Mouse (Mus musculus) intestine, embryonic 16.5 days (tissue): ENCODE data around the gene Amh. TPM values are rescaled to one million over a fixed set of nuclear protein-coding genes. Genes with fewer than 3 reads are reported as not detected.

Source experiments
- ATAC-seq: fragments of 200-750 bp; cut with Nextera tagmentation; 2 replicates; pipeline ENCODE4 v1.8.0; 2017; ENCODE audit warnings: moderate TSS enrichment, moderate library complexity
- H3K27ac ChIP-seq: fragments of 300-500 bp; sonication (generic); 2 replicates; pipeline ENCODE4 v1.5.1; 2014; ENCODE audit warnings: mild to moderate bottlenecking, low read length
- H3K27me3 ChIP-seq: fragments of 300-500 bp; sonication (generic); replicated peaks from 2 replicates; pipeline ENCODE4 v1.6.1; 2014; ENCODE audit warnings: low read length, control low read depth, mixed read lengths; ENCODE audit not compliant: control insufficient read depth, insufficient read depth
- H3K36me3 ChIP-seq: fragments of 300-500 bp; sonication (generic); 2 replicates; pipeline ENCODE4 v1.6.1; 2014; ENCODE audit warnings: low read length, control low read depth; ENCODE audit not compliant: control insufficient read depth, insufficient read depth
- H3K4me1 ChIP-seq: fragments of 300-500 bp; sonication (generic); 2 replicates; pipeline ENCODE4 v1.6.1; 2014; ENCODE audit warnings: low read length, control low read depth, mixed read lengths; ENCODE audit not compliant: control insufficient read depth, insufficient read depth
- H3K4me2 ChIP-seq: fragments of 300-500 bp; sonication (generic); 2 replicates; pipeline ENCODE4 v1.6.1; 2014; ENCODE audit warnings: low read depth, low read length, control low read depth
- H3K4me3 ChIP-seq: fragments of 300-500 bp; sonication (generic); 2 replicates; pipeline ENCODE4 v1.5.1; 2014; ENCODE audit warnings: mild to moderate bottlenecking, low read length
- H3K9ac ChIP-seq: fragments of 300-500 bp; sonication (generic); 2 replicates; pipeline ENCODE4 v1.6.1; 2014; ENCODE audit warnings: low read depth, low read length
- H3K9me3 ChIP-seq: fragments of 300-500 bp; sonication (generic); 2 replicates; pipeline ENCODE4 v1.6.1; 2016; ENCODE audit warnings: low read length, control low read depth; ENCODE audit not compliant: control insufficient read depth
- WGBS: fragments of 180-500 bp; shearing (Covaris S2); extraction: QIAGEN DNeasy Blood & Tissue Kit; methylation state at CpG from one replicate; pipeline ENCODE4 v1.1.7; 2014; 5-methylcytosine and 5-hydroxymethylcytosine counted together
- polyA plus RNA-seq: library from polyadenylated mRNA; unstranded; fragments of >200 nt; fragmentation: Nextera tagmentation; extraction: Ambion mirVana; gene quantifications from 2 replicates; pipeline ENCODE4 v1.2.1, GENCODE M21; 2015

The Amh gene
- polyA plus RNA-seq, 1 experiment from 2014 or later = 0.10 TPM

DNA sequence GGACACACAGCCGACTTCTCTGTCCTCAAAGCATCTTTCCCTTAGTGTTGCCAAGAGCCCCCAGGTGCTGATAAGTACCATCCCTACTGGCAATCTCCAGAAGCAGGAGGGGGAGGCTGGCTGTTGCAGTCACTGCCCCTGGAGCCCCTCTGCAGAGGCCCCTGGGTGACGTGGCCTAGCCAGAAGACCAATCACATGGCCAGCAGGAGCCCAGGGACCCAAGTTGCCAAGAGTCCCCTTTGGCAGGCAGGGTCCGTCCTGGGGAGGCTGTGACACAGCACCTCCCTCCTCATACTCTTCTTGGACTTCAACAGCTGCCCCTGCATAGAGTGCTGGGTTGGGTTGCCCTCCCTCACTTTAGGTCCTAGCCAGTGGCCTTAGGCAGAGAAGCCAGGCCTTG, 2.0 kb upstream of the Amh start:
- Histone ChIP-seq H3K9me3 (no peaks in the 10 kb centered on the region), H3K9ac (no peak overlapping the region), H3K4me1 (peaks cover 27% of the 10 kb centered on the region), H3K4me3 (no peak overlapping the region), H3K4me2 (no peak overlapping the region), H3K27ac (no peak overlapping the region), H3K36me3 (peaks cover 24% of the 10 kb centered on the region), H3K27me3 (0 out of 2 replicates have a peak, but pooled peaks cover 3% of the 10 kb centered on the region)
- whole genome bisulfite sequencing = 92% methylated on average over 3 of the region's 3 CpGs
- ATAC-seq = no peak

GRCm38 (mm10) chr10:80804340-80804739, 703 bp upstream of the Amh start:
- Histone ChIP-seq H3K4me3 (no peak overlapping the region), H3K27me3 (0 out of 2 replicates have a peak, but pooled peaks cover 4% of the 10 kb centered on the region), H3K27ac (no peak overlapping the region), H3K9ac (no peak overlapping the region), H3K4me1 (peaks cover 35% of the 10 kb centered on the region), H3K36me3 (peaks cover 24% of the 10 kb centered on the region), H3K4me2 (no peak overlapping the region), H3K9me3 (no peaks in the 10 kb centered on the region)
- 100% methylated on average over 2 of the region's 2 CpGs for WGBS
- no peak for ATAC-seq

- H3K9ac ChIP-seq = no peak overlapping the region
- peaks cover 30% of the 10 kb centered on the region for H3K4me1 ChIP-seq
- no peaks in the 10 kb centered on the region for H3K9me3 ChIP-seq
- WGBS = 70% methylated on average over 5 of the region's 5 CpGs
- no peak overlapping the region for H3K4me2 ChIP-seq
- no peak overlapping the region for H3K4me3 ChIP-seq
- H3K36me3 ChIP-seq = peaks cover 24% of the 10 kb centered on the region
- H3K27me3 ChIP-seq = 0 out of 2 replicates have a peak, but pooled peaks cover 4% of the 10 kb centered on the region
- no peak overlapping the region for H3K27ac ChIP-seq
- no peak for ATAC-seq
Measured at GRCm38 (mm10) chr10:80805322-80805721, 279 bp downstream of the Amh start.

DNA sequence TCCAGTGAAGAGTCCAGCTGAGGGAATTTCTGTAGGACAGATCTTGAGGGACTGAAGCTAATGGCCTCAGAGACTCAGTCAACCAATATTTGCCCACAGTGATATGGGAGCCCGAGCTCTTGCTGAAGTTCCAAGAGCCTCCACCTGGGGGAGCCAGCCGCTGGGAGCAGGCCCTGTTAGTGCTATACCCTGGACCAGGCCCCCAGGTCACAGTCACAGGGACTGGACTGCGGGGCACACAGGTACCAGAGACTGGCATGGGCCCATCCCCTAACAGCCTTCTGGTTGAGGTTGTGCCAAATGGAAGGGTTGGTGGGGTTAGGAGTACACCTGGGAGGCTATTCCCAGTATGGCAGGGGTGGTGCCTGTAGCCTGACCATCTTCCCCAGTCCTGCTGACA, 882 bp downstream of the Amh start:
- WGBS = 11% methylated on average over 3 of the region's 3 CpGs
- ATAC-seq = peak; percentile 48
- no peak overlapping the region for H3K27ac ChIP-seq
- peaks cover 31% of the 10 kb centered on the region for H3K4me1 ChIP-seq
- H3K9ac ChIP-seq = no peak overlapping the region
- H3K9me3 ChIP-seq = no peaks in the 10 kb centered on the region
- no peak overlapping the region for H3K4me2 ChIP-seq
- H3K4me3 ChIP-seq = no peak overlapping the region
- peaks cover 24% of the 10 kb centered on the region for H3K36me3 ChIP-seq
- 0 out of 2 replicates have a peak, but pooled peaks cover 4% of the 10 kb centered on the region for H3K27me3 ChIP-seq

- H3K4me1 ChIP-seq = peaks cover 31% of the 10 kb centered on the region
- peak overlapping the region; percentile 63 for H3K27ac ChIP-seq
- H3K9me3 ChIP-seq = no peaks in the 10 kb centered on the region
- peak overlapping the region; percentile 96 for H3K4me2 ChIP-seq
- H3K36me3 ChIP-seq = peaks cover 24% of the 10 kb centered on the region
- H3K9ac ChIP-seq = peak overlapping the region; percentile 79
- peak overlapping the region; percentile 55 for H3K4me3 ChIP-seq
- peak; percentile 19; the same call in 1 of the 2 replicates for ATAC-seq
- 0 out of 2 replicates have a peak, but pooled peaks cover 4% of the 10 kb centered on the region for H3K27me3 ChIP-seq
- 51% methylated on average over 34 of the region's 34 CpGs for WGBS
Measured at GRCm38 (mm10) chr10:80806341-80807056, 1.5 kb downstream of the Amh start.

DNA sequence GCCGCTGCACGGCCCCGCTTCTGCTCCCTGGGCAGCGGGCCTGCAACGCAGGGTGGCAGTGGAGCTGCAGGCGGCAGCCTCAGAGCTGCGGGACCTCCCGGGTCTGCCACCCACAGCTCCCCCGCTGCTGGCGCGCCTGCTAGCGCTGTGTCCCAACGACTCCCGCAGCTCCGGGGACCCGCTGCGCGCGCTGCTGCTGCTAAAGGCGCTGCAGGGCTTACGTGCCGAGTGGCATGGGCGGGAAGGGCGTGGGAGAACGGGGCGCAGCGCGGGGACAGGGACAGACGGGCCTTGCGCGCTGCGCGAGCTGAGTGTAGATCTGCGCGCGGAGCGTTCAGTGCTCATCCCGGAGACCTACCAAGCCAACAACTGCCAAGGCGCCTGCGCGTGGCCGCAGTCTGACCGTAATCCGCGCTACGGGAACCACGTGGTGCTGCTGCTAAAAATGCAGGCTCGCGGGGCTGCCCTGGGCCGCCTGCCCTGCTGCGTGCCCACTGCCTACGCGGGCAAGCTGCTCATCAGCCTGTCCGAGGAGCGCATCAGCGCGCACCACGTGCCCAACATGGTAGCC, 2.1 kb downstream of the Amh start:
- Histone ChIP-seq H3K4me1 (peaks cover 32% of the 10 kb centered on the region), H3K4me2 (peak overlapping the region; percentile 96), H3K9me3 (no peaks in the 10 kb centered on the region), H3K4me3 (peak overlapping the region; percentile 55), H3K27ac (peak overlapping the region; percentile 63), H3K36me3 (peaks cover 22% of the 10 kb centered on the region), H3K27me3 (0 out of 2 replicates have a peak, but pooled peaks cover 4% of the 10 kb centered on the region), H3K9ac (peak overlapping the region; percentile 79)
- WGBS = 0% methylated on average over 58 of the region's 58 CpGs
- peak; percentile 62 for ATAC-seq

GRCm38 (mm10) chr10:80808099-80808984, 3.3 kb downstream of the Amh start:
- Histone ChIP-seq H3K36me3 (peaks cover 15% of the 10 kb centered on the region), H3K4me1 (peaks cover 37% of the 10 kb centered on the region), H3K4me3 (peak overlapping the region; percentile 4; the same call in 1 of the 2 replicates), H3K9ac (peak overlapping the region; percentile 46), H3K4me2 (peak overlapping the region; percentile 30; the same call in 1 of the 2 replicates), H3K27ac (no peak overlapping the region), H3K27me3 (0 out of 2 replicates have a peak, but pooled peaks cover 4% of the 10 kb centered on the region), H3K9me3 (no peaks in the 10 kb centered on the region)
- no peak for ATAC-seq
- WGBS = 26% methylated on average over 40 of the region's 40 CpGs

DNA sequence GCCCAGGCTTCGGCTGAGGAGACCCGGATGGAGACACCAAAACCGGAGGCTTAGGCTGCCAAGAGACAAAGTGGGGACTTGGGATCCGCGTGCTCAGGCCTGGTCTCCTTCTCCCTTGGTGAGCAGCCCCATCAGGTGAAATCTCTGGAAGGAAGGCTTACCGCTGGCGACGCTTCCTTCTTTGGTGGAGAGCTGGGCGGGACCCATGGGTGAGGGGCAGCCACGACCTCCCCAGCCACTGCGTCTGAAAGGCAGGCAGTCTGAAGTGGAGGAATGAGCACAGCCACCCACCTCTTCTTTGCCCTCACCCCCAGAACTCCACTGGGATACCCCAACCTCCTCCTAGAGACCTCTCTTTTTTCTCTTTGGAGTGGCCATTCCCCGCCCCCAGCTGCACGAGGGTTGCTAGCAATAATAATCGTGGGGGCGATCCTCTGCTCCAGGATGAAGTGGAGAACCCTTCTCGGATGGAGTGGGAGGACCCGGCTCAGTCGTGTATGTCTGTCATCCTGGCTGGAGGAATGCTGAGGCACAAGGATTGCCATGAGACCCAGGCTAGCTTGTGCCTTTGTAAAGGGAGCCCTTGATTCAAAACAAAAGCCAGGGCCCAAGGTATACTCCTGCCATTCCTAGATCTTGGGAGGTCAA, 4.1 kb downstream of the Amh start:
- H3K4me3 ChIP-seq = peak overlapping the region; percentile 4; the same call in 1 of the 2 replicates
- H3K9ac ChIP-seq = peak overlapping the region; percentile 46
- peak overlapping the region; percentile 30; the same call in 1 of the 2 replicates for H3K4me2 ChIP-seq
- peaks cover 37% of the 10 kb centered on the region for H3K4me1 ChIP-seq
- H3K36me3 ChIP-seq = peaks cover 11% of the 10 kb centered on the region
- ATAC-seq = no peak
- H3K27ac ChIP-seq = no peak overlapping the region
- 12% methylated on average over 18 of the region's 18 CpGs for WGBS
- no peaks in the 10 kb centered on the region for H3K9me3 ChIP-seq
- 0 out of 2 replicates have a peak, but pooled peaks cover 4% of the 10 kb centered on the region for H3K27me3 ChIP-seq
